Mouse (Mus musculus): ENCODE measurements around the gene Tshz3. TPM values are rescaled to one million over a fixed set of nuclear protein-coding genes. Genes with fewer than 3 reads are reported as not detected.

Gene Tshz3
- polyA plus RNA-seq, 1 experiment from 2014 or later, result 12.3 TPM

- Histone ChIP-seq H3K9me3 (replicated peaks) (no peaks in the 10 kb centered on the region), H3K9ac (no peak overlapping the region), H3K4me3 (replicated peaks) (no peak overlapping the region), H3K27me3 (peaks cover 61% of the 10 kb centered on the region), H3K4me2 (no peak overlapping the region), H3K4me1 (peaks cover 17% of the 10 kb centered on the region), H3K36me3 (no peaks in the 10 kb centered on the region), H3K27ac (no peak overlapping the region)
- ATAC-seq (replicated peaks; ENCODE audit: low FRiP score), result no peak
- WGBS, result 81% methylated on average over 1 of the region's 1 CpGs
Measured at GRCm38 (mm10) chr7:36687508-36687907, 10.4 kb upstream of the Tshz3 start.

DNA sequence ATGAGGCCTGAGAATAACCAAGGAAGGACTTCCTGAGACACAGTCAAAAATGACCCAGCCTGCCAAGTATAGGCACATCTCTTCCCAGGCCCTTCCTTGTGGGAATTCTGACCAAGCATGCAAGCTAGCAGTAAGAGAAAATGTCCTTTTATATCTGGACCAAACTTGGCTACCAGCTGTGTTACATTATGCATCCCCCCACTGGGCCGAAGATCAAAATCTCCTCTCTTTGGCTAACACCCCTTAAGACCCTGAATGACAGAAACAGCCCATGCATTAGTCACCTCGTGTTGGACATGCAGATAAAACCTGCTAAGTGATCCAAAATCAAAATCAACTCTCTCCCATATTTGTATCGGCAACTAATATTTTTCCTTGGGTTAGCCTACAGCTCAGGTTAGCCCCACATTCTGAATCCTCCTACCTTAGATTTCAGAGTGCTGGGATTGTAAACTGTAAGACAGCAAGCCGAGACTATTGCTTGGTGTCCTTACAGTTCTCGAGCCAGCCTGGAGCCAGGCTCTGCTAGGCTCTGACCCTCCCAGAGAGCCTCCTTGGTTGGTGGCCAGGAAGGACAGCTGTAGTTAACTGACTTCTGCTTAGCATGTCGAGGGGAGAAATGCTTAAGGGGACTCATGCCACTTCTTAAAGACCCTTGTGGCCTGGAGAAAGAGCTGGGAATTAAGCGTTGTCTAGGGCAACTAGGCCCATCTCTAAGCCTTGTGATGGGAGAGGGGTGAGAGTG is 8.7 kb upstream of the Tshz3 start:
- H3K9ac ChIP-seq, result no peak overlapping the region
- no peak for ATAC-seq (replicated peaks; ENCODE audit: low FRiP score)
- no peaks in the 10 kb centered on the region for H3K9me3 ChIP-seq (replicated peaks)
- no peaks in the 10 kb centered on the region for H3K36me3 ChIP-seq
- WGBS, result 63% methylated on average over 7 of the region's 7 CpGs
- peaks cover 76% of the 10 kb centered on the region for H3K27me3 ChIP-seq
- peaks cover 17% of the 10 kb centered on the region for H3K4me1 ChIP-seq
- H3K4me3 ChIP-seq (replicated peaks), result no peak overlapping the region
- H3K27ac ChIP-seq, result no peak overlapping the region
- no peak overlapping the region for H3K4me2 ChIP-seq

- under 1% methylated on average over 19 of the region's 19 CpGs for WGBS
Measured at GRCm38 (mm10) chr7:36690551-36690950, 7.4 kb upstream of the Tshz3 start.

GRCm38 (mm10) chr7:36691617-36692016 is 6.3 kb upstream of the Tshz3 start:
- peaks cover 29% of the 10 kb centered on the region for H3K4me1 ChIP-seq
- H3K9ac ChIP-seq, result no peak overlapping the region
- H3K4me2 ChIP-seq, result peak overlapping the region; percentile 32
- no peaks in the 10 kb centered on the region for H3K9me3 ChIP-seq (replicated peaks)
- ATAC-seq (replicated peaks; ENCODE audit: low FRiP score), result no peak
- H3K4me3 ChIP-seq (replicated peaks), result peak overlapping the region; percentile 10
- peaks cover 87% of the 10 kb centered on the region for H3K27me3 ChIP-seq
- 1% methylated on average over 14 of the region's 14 CpGs for WGBS
- H3K36me3 ChIP-seq, result no peaks in the 10 kb centered on the region
- H3K27ac ChIP-seq, result no peak overlapping the region

More at GRCm38 (mm10) chr7:36690551-36690950, 7.4 kb upstream of the Tshz3 start:
- H3K4me3 ChIP-seq (replicated peaks), result peak overlapping the region; percentile 3; the same call in 1 of the 2 replicates
- peaks cover 86% of the 10 kb centered on the region for H3K27me3 ChIP-seq
- peak overlapping the region; percentile 32; the same call in 1 of the 2 replicates for H3K4me2 ChIP-seq
- no peak overlapping the region for H3K9ac ChIP-seq
- no peaks in the 10 kb centered on the region for H3K36me3 ChIP-seq
- H3K27ac ChIP-seq, result no peak overlapping the region
- ATAC-seq (replicated peaks; ENCODE audit: low FRiP score), result no peak
- H3K4me1 ChIP-seq, result peaks cover 23% of the 10 kb centered on the region
- no peaks in the 10 kb centered on the region for H3K9me3 ChIP-seq (replicated peaks)

DNA sequence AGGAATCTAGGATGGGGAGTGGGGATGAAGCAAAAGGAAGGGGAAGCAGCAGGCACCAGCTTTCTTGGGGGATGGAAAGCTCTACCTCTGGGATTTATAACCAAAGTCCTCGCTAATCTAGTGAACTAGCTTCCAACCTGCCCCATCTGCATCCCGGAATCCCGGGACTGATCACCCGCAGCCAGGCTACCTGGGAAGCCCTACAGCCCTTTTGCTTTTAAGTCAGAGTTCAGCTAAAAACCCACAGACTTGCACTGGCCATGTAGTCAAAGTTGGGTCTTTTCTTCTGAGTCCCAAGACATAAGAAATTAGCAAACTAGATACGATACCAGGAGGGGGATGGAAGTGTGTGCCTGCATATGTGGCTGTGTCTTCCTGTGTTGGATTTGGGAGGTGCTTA is 5.5 kb upstream of the Tshz3 start:
- peak overlapping the region; percentile 10; the same call in 1 of the 2 replicates for H3K4me3 ChIP-seq (replicated peaks)
- WGBS, result 6% methylated on average over 5 of the region's 5 CpGs
- ATAC-seq (replicated peaks; ENCODE audit: low FRiP score), result no peak
- H3K4me1 ChIP-seq, result peaks cover 34% of the 10 kb centered on the region
- no peak overlapping the region for H3K27ac ChIP-seq
- H3K4me2 ChIP-seq, result peak overlapping the region; percentile 32
- H3K9ac ChIP-seq, result no peak overlapping the region
- no peaks in the 10 kb centered on the region for H3K36me3 ChIP-seq
- peaks cover 87% of the 10 kb centered on the region for H3K27me3 ChIP-seq
- no peaks in the 10 kb centered on the region for H3K9me3 ChIP-seq (replicated peaks)

GRCm38 (mm10) chr7:36693081-36693480 is 4.8 kb upstream of the Tshz3 start:
- Histone ChIP-seq H3K9ac (no peak overlapping the region), H3K27me3 (peaks cover 84% of the 10 kb centered on the region), H3K4me3 (replicated peaks) (no peak overlapping the region), H3K9me3 (replicated peaks) (no peaks in the 10 kb centered on the region), H3K36me3 (no peaks in the 10 kb centered on the region), H3K27ac (no peak overlapping the region), H3K4me2 (no peak overlapping the region), H3K4me1 (peaks cover 34% of the 10 kb centered on the region)
- no peak for ATAC-seq (replicated peaks; ENCODE audit: low FRiP score)
- WGBS, result 27% methylated on average over 3 of the region's 3 CpGs

GRCm38 (mm10) chr7:36694642-36695191 is 3.2 kb upstream of the Tshz3 start:
- Histone ChIP-seq H3K9me3 (replicated peaks) (no peaks in the 10 kb centered on the region), H3K36me3 (no peaks in the 10 kb centered on the region), H3K4me1 (peaks cover 49% of the 10 kb centered on the region), H3K9ac (no peak overlapping the region), H3K4me3 (replicated peaks) (peak overlapping the region; percentile 83), H3K27me3 (peaks cover 83% of the 10 kb centered on the region), H3K27ac (no peak overlapping the region), H3K4me2 (peak overlapping the region; percentile 99)
- WGBS, result 14% methylated on average over 7 of the region's 7 CpGs
- ATAC-seq (replicated peaks; ENCODE audit: low FRiP score), result no peak

DNA sequence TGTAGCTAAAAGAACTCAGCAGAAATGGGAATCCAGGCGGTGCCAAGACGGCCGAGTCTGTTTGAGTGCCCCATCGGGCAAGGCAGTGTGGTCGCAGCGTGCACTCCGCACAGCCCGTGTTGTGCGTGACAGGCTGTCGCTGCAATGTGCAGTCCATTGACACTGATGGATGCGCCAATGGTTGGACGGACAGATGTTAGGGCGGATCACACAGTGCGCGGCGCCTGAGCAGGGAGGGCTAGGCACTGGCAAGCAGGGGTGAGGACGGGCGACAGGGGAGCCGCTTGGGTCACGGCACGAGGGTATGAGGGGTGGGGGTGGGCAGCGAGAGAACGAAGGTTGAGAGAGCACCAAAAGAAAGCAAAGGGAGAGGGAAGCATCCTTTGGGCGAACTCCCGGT is 2.6 kb upstream of the Tshz3 start:
- Histone ChIP-seq H3K4me3 (replicated peaks) (peak overlapping the region; percentile 83), H3K36me3 (no peaks in the 10 kb centered on the region), H3K4me2 (peak overlapping the region; percentile 99), H3K9me3 (replicated peaks) (no peaks in the 10 kb centered on the region), H3K27me3 (peaks cover 83% of the 10 kb centered on the region), H3K27ac (0 out of 2 replicates have a peak overlapping the region, but pooled peaks have one; percentile 90), H3K9ac (peak overlapping the region; percentile 78), H3K4me1 (peaks cover 50% of the 10 kb centered on the region)
- no peak for ATAC-seq (replicated peaks; ENCODE audit: low FRiP score)
- WGBS, result 2% methylated on average over 25 of the region's 25 CpGs

DNA sequence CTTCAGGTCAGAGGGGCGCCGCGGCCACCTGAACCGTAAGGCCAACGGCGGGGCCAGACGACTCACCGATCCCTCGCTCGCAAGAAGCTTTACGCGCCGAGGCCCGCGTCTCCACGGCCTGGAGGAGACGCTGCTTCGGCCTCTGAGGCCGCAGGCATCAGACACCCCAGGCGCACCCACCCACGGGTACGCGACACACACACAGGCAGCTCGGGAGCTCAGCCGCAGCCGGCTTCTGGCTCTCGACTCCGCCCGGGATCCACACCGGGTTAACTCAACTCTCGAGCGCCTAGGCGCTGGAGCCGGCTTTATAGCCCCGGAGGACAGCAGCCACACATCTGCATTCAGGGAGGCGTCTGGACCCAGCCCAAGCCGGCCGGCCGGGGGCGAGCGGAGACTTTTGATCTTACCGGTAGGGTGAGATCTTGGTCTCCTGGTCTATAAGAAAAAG is 2.1 kb upstream of the Tshz3 start:
- peak overlapping the region; percentile 78 for H3K9ac ChIP-seq
- WGBS, result under 1% methylated on average over 42 of the region's 42 CpGs
- H3K27ac ChIP-seq, result peak overlapping the region; percentile 90; the same call in 1 of the 2 replicates
- no peaks in the 10 kb centered on the region for H3K36me3 ChIP-seq
- ATAC-seq (replicated peaks; ENCODE audit: low FRiP score), result no peak
- H3K4me3 ChIP-seq (replicated peaks), result peak overlapping the region; percentile 83
- peak overlapping the region; percentile 99 for H3K4me2 ChIP-seq
- H3K4me1 ChIP-seq, result peaks cover 46% of the 10 kb centered on the region
- no peaks in the 10 kb centered on the region for H3K9me3 ChIP-seq (replicated peaks)
- peaks cover 81% of the 10 kb centered on the region for H3K27me3 ChIP-seq

DNA sequence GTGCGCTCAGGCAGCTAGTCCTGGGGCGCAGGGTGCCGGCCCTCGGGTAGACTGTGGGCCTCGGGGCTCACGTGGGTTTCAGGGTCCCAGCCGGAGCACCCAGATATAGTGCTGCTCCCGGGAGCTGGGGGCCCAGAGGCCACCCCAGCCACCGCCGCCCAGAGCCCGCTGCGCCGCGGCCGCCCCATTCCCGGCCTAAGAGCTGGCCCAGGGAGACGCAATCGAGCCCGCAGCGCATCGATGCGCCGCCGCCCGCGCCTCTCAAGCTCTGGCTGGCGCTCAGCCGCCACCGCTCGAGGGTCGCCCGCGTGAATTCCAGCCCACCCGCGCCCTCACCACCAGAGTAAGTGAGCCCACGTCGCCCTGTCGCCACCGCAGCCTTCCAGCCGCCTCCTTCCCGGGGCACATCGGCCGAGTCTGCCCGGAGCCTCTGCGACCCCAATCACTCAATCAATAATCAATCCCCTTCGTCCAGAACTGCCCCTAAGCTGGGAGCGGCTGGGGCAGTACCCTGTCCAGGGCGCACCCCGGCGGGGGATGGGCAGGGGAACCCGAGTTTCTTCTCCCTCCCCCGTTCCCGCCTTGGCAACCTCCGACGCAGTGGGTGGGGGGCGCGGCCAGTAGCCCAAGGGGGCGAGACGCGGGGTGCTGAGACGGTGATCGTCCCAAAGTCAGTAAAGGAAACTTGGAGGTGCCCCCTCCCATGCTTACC is 1.4 kb upstream of the Tshz3 start:
- peak overlapping the region; percentile 90 for H3K27ac ChIP-seq
- H3K36me3 ChIP-seq, result no peaks in the 10 kb centered on the region
- H3K4me1 ChIP-seq, result peaks cover 39% of the 10 kb centered on the region
- H3K4me2 ChIP-seq, result peak overlapping the region; percentile 99
- peaks cover 81% of the 10 kb centered on the region for H3K27me3 ChIP-seq
- under 1% methylated on average over 60 of the region's 62 CpGs for WGBS
- H3K9ac ChIP-seq, result peak overlapping the region; percentile 78
- peak; percentile 38 for ATAC-seq (replicated peaks; ENCODE audit: low FRiP score)
- no peaks in the 10 kb centered on the region for H3K9me3 ChIP-seq (replicated peaks)
- H3K4me3 ChIP-seq (replicated peaks), result peak overlapping the region; percentile 83

GRCm38 (mm10) chr7:36697118-36697855 is 631 bp upstream of the Tshz3 start:
- Histone ChIP-seq H3K4me1 (peaks cover 34% of the 10 kb centered on the region), H3K4me3 (replicated peaks) (peak overlapping the region; percentile 83), H3K36me3 (no peaks in the 10 kb centered on the region), H3K27me3 (peaks cover 79% of the 10 kb centered on the region), H3K9me3 (replicated peaks) (no peaks in the 10 kb centered on the region), H3K9ac (peak overlapping the region; percentile 78), H3K4me2 (peak overlapping the region; percentile 99), H3K27ac (peak overlapping the region; percentile 90)
- ATAC-seq (replicated peaks; ENCODE audit: low FRiP score), result peak; percentile 81
- WGBS, result 0% methylated on average over 21 of the region's 62 CpGs

Data from kidney, embryonic 15.5 days (tissue).